Mouse (Mus musculus) effector memory CD4-positive, alpha-beta T cell, adult 7 months (primary cell): ENCODE results near the gene Olfr589. TPM values are rescaled to one million over a fixed set of nuclear protein-coding genes. Genes with fewer than 3 reads are reported as not detected.

Experiments used
- polyA plus RNA-seq: library from polyadenylated mRNA; unstranded; fragments of 100-300 nt; shearing (Covaris generic); gene quantifications from one replicate; pipeline ENCODE4 v1.2.1, GENCODE M21; 2017

Olfr589 gene
- not detected for polyA plus RNA-seq

GRCm38 (mm10) chr7:103156256-103156655, at the start of gene Olfr589:
TSS of gene Olfr589 (minus strand) at chr7:103156356.

GRCm38 (mm10) chr7:103184503-103184902, 28.3 kb upstream of the Olfr589 start, which contains the start of gene Olfr592:
TSS of gene Olfr592 (plus strand) at chr7:103184803.

DNA sequence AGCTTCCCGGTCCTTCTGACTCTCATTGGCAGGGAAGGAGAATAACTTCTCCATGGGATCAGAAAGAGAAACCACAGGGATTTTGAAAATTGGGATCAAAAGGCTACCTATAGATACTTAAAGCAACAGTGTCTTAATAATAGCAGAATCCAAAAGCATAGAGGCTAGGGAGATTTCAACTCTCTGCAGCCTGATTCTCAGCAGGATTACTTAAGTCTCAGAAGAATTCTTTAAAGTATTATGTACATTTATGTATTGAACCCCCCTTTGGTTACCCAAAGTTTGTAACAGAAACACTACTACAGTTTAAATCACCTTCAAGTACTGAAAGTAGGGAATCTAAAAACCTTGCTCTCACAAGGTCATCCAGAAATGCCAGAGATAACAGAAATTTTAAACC, 22.1 kb upstream of the Olfr589 start, which contains the start of gene Olfr591:
Olfr591 (minus strand) TSS at position 101 of the 400 bp plus-strand sequence.

DNA sequence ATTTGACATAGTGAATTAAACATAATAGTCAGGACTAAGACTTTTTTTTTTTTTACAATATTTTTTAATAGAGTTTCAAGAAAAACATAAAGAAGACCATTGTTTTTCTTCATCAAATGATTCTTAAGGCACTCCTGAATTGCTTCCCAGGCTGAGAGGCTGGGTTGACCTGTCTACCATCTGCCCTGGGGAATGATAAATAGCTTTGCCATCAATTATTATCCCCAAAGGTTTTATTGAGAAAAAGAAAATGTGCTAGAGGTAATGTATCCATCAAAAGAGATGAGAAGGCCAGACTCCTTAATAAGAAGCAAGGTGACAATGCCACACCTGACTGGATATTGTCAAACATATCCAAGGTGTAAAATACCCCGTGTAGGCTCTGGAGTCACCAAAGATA, 15.6 kb downstream of the Olfr589 start, which contains the start of gene Olfr588-ps1:
Olfr588-ps1 (plus strand) TSS at position 301 of the 400 bp plus-strand sequence.

DNA sequence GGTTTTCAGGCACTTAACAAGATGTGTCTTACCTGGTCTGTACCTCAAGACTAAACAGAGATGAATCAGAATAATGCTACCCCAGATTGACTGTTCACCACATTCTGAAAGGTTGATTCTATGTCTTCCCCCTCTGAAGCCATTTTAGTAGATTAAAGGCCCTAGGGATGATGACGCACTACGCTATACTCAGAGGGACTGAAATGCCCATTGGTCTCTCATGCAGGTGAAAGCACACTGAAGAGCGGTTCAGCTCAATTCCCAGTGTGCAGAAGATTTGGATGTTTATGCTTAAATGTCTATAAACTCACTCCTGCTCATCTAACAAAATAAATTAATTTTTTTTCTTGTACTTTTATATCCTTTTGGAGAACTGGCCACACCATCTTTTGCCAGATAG, 30.6 kb downstream of the Olfr589 start, which contains the start of gene Olfr586:
Olfr586 (minus strand) TSS at position 101 of the 400 bp plus-strand sequence.

Other genes starting within 250 kb of the Olfr589 start
- gene Olfr571, start 238.8 kb downstream of the Olfr589 start, polyA plus RNA-seq, result not detected
- not detected for gene Olfr572, start 231.9 kb downstream of the Olfr589 start, polyA plus RNA-seq
- gene Olfr573-ps1, start 213.8 kb downstream of the Olfr589 start, polyA plus RNA-seq, result 0.44 TPM
- not detected for gene Olfr574, start 207.9 kb downstream of the Olfr589 start, polyA plus RNA-seq
- not detected for gene Olfr575, start 197.6 kb downstream of the Olfr589 start, polyA plus RNA-seq
- gene Olfr576, start 193.7 kb downstream of the Olfr589 start, polyA plus RNA-seq, result not detected
- gene Olfr577, start 180.4 kb downstream of the Olfr589 start, polyA plus RNA-seq, result 0.20 TPM
- gene Olfr578, start 167.0 kb downstream of the Olfr589 start, polyA plus RNA-seq, result not detected
- not detected for gene Olfr582, start 118.3 kb downstream of the Olfr589 start, polyA plus RNA-seq
- gene Olfr583, start 105.1 kb downstream of the Olfr589 start, polyA plus RNA-seq, result not detected
- not detected for gene Olfr584, start 74.5 kb downstream of the Olfr589 start, polyA plus RNA-seq
- not detected for gene Olfr585, start 58.6 kb downstream of the Olfr589 start, polyA plus RNA-seq
- gene Olfr586, start 30.7 kb downstream of the Olfr589 start, polyA plus RNA-seq, result not detected
- gene Olfr588-ps1, start 15.5 kb downstream of the Olfr589 start, polyA plus RNA-seq, result not detected
- gene Olfr591, start 22.0 kb upstream of the Olfr589 start, polyA plus RNA-seq, result 0.07 TPM
- gene Olfr592, start 28.4 kb upstream of the Olfr589 start, polyA plus RNA-seq, result not detected
- not detected for gene Olfr593, start 55.5 kb upstream of the Olfr589 start, polyA plus RNA-seq
- gene Olfr594, start 60.6 kb upstream of the Olfr589 start, polyA plus RNA-seq, result 0.27 TPM
- gene Usp17ld, start 96.1 kb upstream of the Olfr589 start, polyA plus RNA-seq, result not detected
- gene Olfr596, start 149.3 kb upstream of the Olfr589 start, polyA plus RNA-seq, result not detected
- gene Olfr597, start 160.0 kb upstream of the Olfr589 start, polyA plus RNA-seq, result not detected
- not detected for gene Olfr598, start 167.2 kb upstream of the Olfr589 start, polyA plus RNA-seq
- gene Olfr599, start 179.6 kb upstream of the Olfr589 start, polyA plus RNA-seq, result not detected
- not detected for gene Olfr600, start 193.3 kb upstream of the Olfr589 start, polyA plus RNA-seq
- gene Olfr601, start 206.3 kb upstream of the Olfr589 start, polyA plus RNA-seq, result not detected
- not detected for gene Olfr603, start 229.8 kb upstream of the Olfr589 start, polyA plus RNA-seq